Mouse (Mus musculus) heart, adult 18-20 months (tissue): Measurements from ENCODE around the gene Sfxn5. TPM values are rescaled to one million over a fixed set of nuclear protein-coding genes. Genes with fewer than 3 reads are reported as not detected.

Experiments
- DNase-seq, 2 experiments: peaks; one replicate each; pipeline ENCODE4 v3.0.0; 2021 to 2022; ENCODE audit warnings: mixed read lengths in 1 of 2
- long read RNA-seq, 2 experiments: library from polyadenylated mRNA; stranded (forward); transcript quantifications; one replicate each; pipeline ENCODE4 v2.0.0; 2021
- total RNA-seq, 2 experiments: library from RNA; stranded (reverse); gene quantifications; 2 replicates each; pipeline ENCODE4 v1.2.3; 2021

The Sfxn5 gene
- 1 to 10 TPM; 2.8 to 5.7 TPM for total RNA-seq
- long read RNA-seq, experiment 1, full-length matches to known transcripts: 3 of 4 reads
- long read RNA-seq, experiment 1, partial matches to known transcripts: 0 of 4 reads
- long read RNA-seq, experiment 1, other reads (novel, unspliced or antisense): 1 of 4 reads
- long read RNA-seq, experiment 2, partial matches to known transcripts: 0 of 1 reads
- long read RNA-seq, experiment 2, other reads (novel, unspliced or antisense): 0 of 1 reads

DNA sequence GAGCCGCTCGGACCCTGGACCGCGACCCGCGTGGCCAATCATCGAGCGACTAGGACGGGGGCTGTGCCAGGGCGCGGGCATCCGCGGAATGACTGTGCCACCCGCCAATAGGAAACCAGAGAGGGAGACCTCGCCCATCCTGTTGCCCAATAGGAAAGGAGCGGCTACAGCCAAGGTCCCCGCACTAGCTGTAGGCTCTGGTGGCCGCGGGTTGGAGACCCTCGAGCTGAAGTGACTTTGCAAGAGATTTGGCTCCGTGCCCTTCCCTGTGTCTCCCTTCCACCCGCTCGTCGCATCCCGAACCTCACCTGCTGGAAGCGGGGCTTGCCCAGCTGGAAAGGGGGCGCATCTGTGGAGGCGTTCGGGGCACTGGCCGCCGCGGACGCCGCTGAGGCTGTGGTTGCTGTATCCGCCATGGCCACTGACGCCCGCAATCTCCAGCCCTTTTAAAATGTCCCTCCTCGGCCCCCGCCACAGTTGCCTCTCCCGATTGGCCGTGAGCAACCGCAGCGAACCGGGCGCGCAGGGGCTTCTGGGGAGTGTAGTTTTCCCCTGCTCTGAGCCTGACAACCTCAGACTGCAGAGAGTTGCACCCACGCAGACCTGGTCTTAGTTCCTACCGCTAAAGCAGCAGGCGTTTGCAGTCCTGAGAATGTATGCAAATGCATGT lies at the start of gene Sfxn5:
Gene Sfxn5 (minus strand): TSS at position 423 of the 670 bp plus-strand sequence.
- DNase-seq: peak; percentile 97

DNA sequence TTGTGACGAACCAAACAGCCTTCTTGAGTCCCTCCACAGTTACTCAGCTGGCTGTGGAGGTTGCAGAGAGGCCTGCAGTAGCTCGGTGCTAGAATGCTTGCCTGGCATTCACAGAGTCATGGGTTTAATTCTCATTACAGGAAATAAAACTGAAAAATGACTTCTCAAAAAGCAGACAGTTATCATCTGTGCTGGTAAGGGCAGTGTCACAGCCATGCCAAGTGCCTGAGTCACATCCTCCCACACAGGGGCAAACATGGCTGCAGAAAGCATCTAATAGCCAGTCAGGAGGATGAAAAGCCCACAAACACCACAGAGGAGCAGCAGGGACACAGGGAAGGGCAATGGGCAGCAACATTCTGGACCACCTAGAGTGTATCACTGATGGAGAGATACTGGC lies 49.6 kb upstream of the Sfxn5 start:
- DNase-seq: no peak

DNA sequence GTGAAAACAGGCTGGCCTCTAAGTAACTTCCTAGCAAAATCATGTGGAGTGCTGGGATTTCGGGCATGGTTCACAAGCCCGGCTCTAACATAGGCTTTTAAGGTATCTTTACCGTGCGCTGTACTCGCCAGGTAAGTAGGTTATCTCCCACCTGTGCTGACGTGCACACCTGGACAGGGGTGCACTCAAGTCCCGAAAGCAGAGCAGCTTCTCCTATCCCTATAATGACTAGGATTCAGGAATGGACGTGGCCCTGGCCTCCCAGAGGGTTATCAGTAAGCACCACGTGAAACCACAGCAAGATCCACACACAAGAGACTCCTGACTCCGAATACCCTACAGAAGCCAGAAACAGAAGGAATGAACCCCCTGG lies 48.4 kb upstream of the Sfxn5 start:
- no peak for DNase-seq

DNA sequence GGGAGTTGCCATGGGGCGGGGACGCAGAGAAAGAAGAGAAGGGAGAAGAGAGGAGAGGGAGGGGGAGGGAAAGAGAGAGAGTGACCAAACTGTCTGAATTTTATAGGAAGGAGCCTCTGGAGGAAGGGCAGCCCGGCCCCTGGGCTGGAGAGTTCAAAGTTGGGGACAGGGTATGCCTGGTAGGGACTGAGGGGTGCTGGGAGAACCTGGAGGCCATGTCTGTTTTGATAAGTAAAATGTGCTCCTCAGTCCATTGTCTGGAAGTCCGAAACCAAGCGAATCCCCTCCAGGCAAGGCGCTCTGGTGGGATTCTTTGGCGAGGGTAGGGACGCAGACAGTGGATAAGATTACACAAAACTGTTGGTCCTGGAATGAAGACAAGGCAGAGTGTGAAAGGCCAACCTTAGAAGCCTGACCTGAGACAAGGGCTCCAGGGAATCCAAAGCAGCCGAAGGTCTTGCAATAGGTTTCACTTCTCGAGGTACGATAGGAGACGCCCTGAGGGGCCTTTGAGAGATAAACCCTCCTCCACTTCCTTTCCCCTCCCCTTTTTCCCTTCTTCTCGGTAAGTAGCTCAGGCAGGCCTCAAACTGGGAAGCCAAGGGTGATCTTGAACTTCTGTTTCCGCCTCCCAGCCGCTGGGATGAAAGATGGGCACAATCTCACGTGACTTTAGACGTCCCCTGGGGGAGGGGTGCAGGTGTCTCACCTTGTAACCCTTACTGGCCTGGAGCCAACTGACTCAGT lies 47.9 kb upstream of the Sfxn5 start:
- DNase-seq: no peak

DNA sequence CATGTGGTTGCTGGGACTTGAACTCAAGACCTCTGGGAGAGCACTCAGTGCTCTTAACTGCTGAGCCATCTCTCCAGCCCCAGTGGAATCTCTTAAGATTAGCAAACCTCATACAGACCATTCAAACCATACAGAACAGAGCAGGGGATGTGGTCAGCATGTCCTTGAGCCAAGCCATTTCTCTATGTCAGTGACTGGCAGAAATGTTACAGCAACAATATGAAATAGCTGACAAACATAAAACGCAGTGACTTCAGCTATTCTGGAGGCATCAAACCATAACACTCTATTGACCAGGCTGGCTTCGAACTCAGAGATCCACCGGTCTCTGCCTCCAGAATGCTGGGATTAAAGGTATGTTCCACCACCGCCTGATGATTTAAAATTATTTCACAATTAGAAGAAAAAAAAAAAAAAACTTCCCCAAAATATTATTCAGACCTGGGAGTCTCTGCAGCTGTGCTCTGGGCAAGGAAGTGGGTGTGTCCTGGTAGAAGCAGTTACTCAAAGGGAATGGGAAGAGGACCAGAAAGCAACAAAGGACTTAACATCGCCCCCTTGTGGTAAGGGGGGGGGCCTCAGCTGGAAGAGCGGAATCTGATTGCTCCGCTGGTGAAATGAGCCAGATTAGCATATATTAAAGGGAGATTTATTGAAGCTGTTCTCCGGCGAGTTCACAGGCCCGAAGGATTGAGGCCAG lies 47.1 kb upstream of the Sfxn5 start:
- peak; percentile 92 for DNase-seq

DNA sequence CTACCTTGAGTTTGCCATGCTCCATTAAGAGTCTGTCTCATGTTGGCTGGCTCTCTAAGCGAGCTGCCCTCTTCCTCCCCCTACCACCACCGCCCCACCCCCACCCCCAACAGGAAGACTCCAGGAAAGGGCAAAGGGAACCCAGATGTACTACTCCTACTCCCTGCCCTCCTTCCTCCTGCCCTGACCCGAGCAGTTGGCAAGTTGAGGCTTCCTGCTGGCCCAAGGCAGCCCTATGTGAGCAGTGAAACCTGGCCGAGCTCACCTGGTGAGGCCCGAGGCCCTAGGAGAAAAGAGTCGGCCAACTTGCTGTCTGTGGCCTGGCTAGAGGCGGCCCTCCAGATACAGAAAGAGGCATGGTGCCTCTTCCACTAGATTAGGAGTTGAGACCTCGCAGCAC lies 45.4 kb upstream of the Sfxn5 start:
- DNase-seq: no peak

DNA sequence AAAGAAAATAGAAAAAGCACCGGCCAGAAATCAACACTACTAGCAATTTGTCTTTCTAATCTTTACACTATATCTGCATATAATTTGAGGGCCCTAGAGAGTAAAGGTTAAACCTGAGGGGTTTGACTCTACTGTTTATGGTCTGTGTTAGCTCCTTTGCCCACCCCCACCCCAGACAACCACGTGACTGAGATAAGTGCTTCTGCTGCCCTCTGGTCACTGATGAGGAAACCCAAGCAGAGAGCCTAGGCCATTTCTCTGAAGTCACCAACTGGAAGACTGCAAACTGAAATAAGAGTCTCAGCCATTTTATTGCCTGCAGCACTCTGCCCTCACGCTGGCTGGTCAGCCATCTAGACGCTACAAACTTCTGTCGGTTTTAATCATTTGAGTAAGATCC lies 44.7 kb upstream of the Sfxn5 start:
- no peak for DNase-seq

DNA sequence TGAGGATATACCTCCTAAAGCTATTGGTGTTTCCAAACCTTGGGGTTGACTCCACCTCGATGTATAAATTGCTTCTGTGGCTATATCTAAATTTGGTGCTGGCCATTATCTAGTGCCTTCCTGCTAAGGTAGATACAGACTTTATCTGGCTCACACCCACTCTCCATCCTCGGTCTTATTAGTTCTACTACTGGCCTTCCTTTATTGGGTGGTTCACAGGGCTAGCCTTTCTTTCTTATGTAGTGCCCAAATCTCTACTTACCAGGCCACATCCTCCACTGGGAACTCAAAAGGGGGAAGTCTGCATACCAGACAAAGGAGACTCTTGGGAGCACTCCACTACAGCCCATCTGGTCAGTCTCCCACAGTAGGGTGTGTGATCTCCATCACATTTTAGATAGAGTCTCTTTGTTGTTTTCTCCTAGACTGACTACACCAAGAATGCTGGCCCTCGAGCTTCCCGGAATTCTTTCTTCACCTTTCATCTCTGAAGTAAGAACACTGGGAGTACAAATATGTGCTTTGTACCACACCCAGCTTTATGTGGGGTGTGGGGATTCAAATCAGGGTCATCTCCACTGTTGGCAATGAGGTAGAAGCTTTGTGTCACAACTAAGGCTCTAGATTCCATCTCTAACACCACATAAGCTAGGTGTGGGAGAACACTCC lies 44.0 kb upstream of the Sfxn5 start:
- DNase-seq: no peak

DNA sequence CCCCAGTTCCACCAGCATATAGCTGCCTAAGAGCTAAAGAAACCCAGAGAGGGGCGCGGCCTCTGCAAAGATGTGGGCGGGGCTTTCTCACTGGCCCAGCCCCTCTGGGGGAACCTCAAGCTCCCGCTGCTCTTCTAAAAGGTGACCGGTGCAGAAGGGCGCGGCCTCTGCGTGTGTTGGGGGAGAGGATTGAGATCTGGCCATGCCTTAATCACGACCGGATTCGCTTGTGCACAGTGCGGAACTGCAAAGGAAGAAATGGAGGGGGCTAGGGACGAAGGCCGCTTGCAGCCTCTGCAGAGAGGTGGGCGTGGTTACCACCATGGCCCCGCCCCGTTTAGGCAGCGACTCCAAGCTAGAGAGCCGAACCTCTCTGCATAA lies 41.5 kb upstream of the Sfxn5 start:
- peak; percentile 97 to 98 for DNase-seq

DNA sequence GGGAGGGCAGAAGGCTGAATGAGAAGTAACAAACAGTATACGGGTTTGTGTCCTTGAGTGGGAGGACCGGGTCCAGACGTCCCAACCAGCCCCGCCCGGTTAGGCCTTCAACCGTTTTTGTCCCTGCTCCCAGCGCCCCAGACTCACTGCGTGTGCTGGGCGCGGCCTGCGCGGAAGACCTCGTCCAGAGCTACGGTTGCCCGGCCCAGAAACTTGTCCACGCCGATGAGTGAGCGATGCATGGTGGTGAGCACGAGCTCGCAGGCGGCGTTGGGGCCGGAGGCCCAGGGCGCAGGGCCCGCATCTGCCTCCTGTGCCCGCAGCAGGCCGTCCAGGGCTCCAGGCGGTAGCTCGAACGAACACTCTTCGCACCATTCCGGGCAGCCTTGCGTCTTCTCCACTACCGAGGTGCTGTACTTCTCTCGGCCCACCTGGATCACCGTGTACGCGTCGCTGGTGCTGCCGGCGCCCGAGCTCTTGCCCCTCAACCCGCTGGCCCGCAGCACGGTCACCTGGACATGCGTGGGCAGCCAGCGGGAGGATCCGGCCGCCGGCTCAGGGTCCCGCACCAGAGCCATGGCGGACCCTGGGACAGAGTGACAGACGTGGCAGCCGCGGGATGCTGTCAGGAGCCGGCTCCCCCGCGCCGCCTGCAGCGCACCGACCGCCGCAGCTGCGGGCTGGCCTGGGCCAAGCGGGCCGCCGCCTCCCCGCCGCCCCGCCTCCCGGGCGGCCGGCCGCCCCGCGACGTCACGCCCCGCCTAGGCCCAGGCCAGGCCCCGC lies 40.9 kb upstream of the Sfxn5 start, which contains the start of gene Rab11fip5:
Gene Rab11fip5 (minus strand): TSS at position 684 of the 783 bp plus-strand sequence.
- peak; percentile 56 to 71 for DNase-seq

DNA sequence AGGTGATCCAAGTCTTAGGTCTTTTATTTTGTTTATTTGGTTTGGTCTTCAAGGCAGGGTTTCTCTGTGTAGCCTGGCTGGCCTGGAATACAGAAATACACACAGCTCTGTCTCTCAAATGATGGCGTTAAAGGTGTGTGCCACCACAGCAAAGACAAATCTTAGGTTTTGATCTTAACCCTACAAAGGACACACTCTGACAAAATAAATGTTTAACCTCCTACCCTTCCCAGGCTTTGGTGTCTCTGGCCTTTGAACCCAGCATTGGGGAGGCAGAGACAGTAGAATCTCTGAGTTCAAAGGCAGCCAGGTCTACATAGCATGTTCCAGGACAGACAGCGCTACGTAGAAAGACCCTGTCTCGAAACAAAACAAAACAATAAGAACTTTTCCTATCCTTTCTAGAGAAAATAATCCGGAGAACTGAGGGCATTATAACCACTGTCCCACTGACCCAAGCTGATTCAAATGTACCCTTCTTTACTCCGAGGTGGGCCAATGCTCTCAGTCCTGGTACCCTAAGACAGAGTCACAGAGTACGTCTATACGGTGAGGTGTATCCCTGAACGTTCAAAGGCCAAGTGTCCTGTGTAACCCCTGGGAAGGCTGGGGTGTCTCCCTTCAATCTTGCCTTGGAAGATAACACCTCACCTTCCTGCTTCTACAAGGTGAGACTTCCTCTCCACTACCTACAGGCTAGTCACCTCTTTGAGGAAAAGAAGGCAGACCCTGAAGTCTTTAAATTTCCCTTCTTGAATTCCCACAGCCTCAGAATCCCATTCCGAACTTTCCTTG lies 40.0 kb upstream of the Sfxn5 start:
- no peak for DNase-seq

DNA sequence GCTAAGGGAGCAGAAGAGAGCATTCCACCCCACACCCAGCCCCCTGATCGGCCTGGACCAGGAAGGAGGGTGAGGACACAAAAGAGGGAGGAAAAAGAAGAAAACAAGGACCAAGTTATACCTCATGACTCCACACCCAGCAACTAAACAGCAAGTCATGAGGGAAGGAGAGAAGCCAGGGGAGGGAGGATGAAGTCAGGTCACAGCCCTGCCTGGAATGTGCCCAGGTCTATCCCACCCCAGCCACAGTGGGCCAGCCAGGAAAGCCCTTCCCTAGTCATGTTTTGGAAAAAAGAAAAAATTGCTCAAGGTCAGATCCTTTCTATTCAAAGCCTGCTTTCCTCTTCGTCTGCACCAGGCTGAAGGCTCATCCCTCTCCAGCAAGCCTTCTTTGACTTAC lies 39.3 kb upstream of the Sfxn5 start:
- peak; percentile 63 to 64 for DNase-seq

DNA sequence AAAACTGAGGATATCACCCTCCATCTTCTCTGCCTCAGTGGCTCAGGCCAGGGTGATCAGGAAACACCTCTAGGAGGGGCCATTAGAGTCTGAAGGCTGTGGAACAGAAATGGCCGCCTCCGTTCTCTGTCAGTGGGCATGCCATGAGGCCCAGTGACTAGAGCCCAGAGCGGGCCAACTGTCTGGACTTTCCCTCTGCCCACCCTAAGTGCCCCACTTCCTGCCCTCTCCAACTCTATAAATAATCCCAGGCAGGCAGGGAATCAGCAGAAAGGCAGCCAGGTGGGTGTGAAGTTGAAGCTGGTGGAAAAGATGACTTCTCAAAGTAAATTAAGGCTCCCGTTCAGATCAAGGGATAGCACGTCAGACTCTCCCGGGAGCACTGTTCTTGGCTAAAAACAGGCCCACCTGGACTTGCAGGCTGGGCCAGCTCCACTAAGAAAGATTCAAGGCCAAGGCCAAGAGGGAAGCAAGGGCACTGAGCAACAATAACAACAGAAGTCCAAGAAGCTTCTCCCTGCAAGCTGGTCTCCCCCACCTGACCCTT lies 38.7 kb upstream of the Sfxn5 start:
- peak; percentile 57 to 61 for DNase-seq

DNA sequence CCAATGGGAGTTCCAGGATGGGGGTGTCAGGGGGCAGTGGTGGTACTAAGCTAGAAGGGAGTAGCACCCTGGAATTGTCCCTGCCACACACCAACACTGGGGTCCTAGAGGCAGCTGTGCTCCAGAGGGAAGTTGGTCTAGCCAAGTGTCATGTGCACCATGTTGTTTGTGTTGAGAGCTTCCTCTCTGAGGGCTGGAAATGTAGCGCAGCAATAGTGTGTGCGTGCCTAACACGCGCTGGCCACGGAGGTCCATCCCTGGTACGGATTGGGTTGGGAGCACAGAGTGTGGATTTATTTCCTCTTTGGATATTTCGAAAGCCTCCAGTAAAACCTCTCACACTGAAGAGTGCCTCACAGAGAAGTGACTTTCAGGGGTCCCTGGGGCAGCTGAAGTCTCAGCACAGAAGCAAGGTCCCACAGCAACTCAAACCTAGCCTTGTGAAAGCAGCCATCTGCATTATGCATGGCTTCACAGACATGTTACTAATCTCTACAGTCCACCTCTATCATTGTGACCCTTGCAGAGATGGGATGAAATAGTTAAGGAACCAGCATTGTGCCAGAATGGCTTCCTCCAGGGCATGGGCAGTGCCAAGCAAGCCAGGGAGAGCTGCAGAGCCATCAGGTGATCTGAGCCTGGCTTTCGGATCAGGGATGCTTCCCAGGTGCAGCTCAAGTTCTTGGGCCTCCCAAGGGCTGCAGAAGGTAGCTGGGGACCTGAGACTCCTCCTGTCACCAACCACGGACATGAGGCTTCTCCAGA lies 37.6 kb upstream of the Sfxn5 start:
- peak; percentile 40 to 72 for DNase-seq

DNA sequence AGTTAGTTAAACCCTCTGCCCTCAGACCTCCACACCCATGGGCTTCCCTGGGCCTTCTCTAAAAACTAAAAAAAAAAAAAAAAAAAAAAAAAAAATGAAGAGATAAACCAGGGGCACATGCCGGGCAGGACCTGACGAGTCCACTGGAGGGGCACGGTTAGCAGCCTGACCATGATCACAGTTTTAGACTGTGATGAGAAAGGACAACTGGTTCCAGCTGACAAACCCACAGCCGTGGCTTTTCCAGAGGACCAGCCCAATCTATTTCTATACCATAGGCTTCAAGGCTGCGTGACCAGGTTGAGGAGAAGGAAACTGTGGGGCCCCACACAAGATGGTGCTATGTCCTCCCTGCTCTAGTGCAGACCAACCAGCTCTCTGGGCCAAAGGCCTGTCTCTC lies 36.8 kb upstream of the Sfxn5 start:
- no peak for DNase-seq

DNA sequence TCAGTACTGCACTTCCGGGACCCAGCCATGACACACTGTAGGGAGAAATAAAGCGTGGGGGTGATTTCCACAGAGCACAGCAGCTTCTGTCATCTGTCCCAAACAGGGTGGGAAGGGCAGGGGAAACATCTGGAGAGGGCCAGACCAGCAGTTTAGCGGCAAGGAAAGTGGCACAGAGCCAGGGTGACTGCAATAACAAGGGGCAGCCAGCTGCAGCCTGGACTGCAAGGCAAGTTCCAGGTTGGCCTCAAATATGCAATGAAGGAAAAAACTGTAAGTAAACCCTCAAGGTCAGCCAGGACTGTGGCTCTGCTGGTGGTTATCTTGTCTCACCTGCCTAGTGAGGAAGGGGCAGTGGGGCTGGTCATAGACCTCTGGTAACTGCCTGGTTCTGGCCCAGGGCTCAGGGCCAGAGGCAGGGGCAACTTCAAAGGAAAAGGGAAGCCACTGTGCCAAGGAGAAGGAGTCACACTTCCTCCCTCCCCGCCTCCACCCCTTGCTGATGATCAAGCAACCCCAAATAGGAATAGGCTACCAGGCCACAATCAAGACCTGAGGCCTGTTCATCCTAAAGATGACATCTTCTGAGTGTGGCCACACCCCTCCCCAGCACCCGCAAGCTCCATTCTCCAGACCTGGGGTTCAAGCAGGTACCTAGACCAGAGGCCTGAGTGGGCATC lies 36.1 kb upstream of the Sfxn5 start:
- peak; percentile 85 to 92 for DNase-seq

DNA sequence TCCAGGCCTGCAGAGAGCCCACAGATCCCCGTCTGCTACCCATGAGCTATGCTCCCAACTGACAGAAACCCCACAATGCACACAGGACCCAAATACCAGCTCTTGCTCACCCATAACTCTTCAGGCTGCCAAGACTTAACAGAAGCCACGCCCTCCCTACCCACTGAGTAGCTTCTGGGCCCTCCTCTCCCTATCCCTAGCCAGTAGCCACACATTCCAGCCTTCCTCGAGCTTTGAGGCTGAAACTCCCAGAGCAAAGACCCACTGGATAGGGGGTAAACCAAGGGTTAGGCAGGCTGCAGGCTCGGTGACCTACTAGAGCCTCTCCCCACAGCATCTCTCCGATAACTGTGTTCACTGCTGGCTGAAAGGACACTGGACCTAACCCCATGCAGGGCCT lies 35.5 kb upstream of the Sfxn5 start:
- no peak for DNase-seq

DNA sequence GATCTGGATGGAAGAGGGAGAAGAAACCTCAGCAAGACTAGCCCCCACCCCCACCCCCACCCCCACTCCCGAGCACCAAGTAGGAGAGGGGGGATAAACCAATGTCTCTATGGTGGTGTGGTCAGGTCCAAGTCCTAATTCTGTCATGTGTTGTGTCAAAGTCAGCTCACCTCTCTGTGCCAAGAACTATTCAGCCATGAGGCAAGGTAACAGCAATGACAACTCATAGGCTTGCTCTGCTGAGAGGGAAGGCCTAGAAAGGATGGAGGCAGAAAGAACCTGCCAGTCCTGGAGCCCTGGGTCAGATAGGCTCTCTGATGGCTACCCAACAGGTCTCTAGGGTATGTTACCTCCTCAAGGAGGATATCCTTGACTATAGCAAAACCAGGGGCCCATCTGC lies 34.9 kb upstream of the Sfxn5 start:
- no peak for DNase-seq

DNA sequence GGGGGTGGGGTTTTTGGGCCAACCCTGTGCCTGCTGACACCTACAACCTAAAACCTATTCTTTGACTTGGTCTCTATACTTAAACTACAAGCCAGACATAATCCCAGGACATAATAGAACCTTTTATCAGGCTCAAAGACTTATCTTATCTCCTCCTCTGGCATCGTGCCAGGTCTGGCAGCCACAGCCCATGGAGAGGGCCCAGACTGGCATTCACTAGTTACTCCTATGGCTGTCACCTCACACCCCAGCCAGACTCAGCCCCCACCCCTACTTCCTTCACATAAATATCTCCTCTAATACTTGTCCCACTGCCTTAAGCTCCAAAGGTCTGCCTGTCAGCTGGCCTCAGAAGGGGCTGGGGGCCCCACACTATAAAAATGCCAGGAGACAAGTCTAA lies 33.2 kb upstream of the Sfxn5 start:
- peak in 1 of 2 experiments; percentile 55 for DNase-seq
